Mouse (Mus musculus) olfactory bulb, adult 2 months (tissue): ENCODE measurements around the gene Hoxc10.

Source experiments
- CTCF ChIP-seq: fragments of 200-500 bp; IDR thresholded peaks from 2 replicates; pipeline ENCODE4 v1.5.1; 2012; ENCODE audit warnings: low read depth, mild to moderate bottlenecking, low read length, moderate library complexity; ENCODE audit not compliant: insufficient read depth
- POLR2A ChIP-seq: fragments of 200-500 bp; IDR thresholded peaks from 2 replicates; pipeline ENCODE4 v1.6.1; 2012; ENCODE audit warnings: mild to moderate bottlenecking, low read depth, low read length, moderate library complexity; ENCODE audit not compliant: insufficient read depth

GRCm38 (mm10) chr15:102922636-102923500, 43.7 kb upstream of the Hoxc10 start:
- TF ChIP-seq POLR2A = no peak
- no peak for TF ChIP-seq CTCF
